Comparison of ENCODE assay signal across 9 mouse cellular contexts in the genomic region with DNA sequence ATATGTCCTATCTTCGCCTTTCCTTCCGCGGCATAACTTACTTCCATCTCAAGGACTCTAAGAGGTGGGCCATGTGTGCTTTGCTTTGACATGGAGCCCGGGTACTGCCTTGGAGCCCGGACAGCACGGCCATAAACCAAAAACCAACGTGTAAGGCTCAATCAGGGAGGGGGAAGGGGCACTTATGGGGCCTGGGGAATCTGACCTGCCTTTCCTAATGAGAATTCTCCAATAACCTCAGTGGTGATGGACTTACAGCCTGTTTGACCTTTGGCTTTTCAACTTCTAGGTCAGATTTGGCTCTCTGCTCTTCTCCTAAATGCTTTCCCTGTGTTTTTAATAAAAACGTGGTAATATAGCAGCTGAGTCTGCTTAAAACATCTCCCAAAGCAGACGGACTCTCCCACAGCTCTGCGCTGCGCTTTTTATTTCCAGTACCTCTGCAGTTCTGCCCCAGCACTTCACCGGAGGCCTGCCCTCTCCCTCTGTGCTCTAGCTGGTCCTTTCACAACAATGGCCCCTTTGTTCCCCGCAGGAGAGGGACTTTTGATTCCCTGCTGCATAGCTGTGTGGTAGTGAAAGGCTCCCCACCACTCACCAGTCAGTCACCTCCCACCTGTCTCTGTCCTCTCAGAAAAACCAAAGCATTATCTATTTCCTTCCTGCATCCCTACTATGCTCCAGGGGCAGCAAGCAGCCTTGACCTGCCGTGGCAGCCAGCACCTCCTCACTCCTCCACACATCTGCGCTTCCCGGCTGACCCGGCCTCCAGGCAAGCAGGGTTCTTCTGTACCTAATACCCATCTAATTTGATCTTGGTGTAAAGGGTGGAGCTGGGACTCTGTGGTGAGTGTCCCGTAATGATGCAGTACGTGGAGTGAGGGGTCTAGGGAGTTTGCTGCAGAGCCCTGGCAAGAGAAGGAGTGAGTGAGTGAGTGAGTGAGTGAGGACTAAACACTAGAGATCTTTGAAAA. TPM values are rescaled to one million over a fixed set of nuclear protein-coding genes. Genes with fewer than 3 reads are reported as not detected.
DNase-seq lines count a peak whose midpoint lies in the region; ATAC-seq and TF ChIP-seq lines count a peak whose summit lies in the region.
"Had no signal": no experiment of that assay in that cellular context is flagged by ENCODE, and none has a peak within 500 bp of the region (broad histone marks: within the 10 kb centered on the region; RNA-seq: fewer than 3 reads in every experiment).

No protein-coding gene starts in this region.

- no peak for TF ChIP-seq CTCF in midbrain, postnatal 0 days (IDR thresholded peaks at IDR 0.05)

- no peak overlapping the region for H3K9ac ChIP-seq in midbrain, postnatal 0 days (replicated peaks; ENCODE audit: low read length, poor library complexity, severe bottlenecking)
- H3K9ac ChIP-seq in embryonic facial prominence, embryonic 11.5 days (replicated peaks; ENCODE audit: low read length): no peak overlapping the region
- no peak overlapping the region for H3K9ac ChIP-seq in intestine, embryonic 15.5 days

- no peak for ATAC-seq in midbrain, postnatal 0 days (ENCODE audit: low FRiP score)
- peak; percentile 66 for ATAC-seq in embryonic facial prominence, embryonic 11.5 days (replicated peaks; ENCODE audit: insufficient number of reproducible peaks, low FRiP score, low TSS enrichment, low read depth)
- peak; percentile 43; the same call in 1 of the 2 replicates for ATAC-seq in intestine, embryonic 15.5 days
- ATAC-seq: Patski had no signal

- no peaks in the 10 kb centered on the region; the same call in 1 of the 2 replicates for H3K9me3 ChIP-seq in midbrain, embryonic 10.5 days (replicated peaks)
- no peaks in the 10 kb centered on the region for H3K9me3 ChIP-seq in midbrain, postnatal 0 days (ENCODE audit: low read length)
- H3K9me3 ChIP-seq in embryonic facial prominence, embryonic 11.5 days (replicated peaks; ENCODE audit: control insufficient read depth, low read length): no peaks in the 10 kb centered on the region
- no peaks in the 10 kb centered on the region for H3K9me3 ChIP-seq in intestine, embryonic 15.5 days

- no peak overlapping the region for H3K4me2 ChIP-seq in midbrain, postnatal 0 days (ENCODE audit: low read depth, low read length, poor library complexity, severe bottlenecking)
- no peak overlapping the region for H3K4me2 ChIP-seq in embryonic facial prominence, embryonic 11.5 days (ENCODE audit: low read depth, low read length)
- H3K4me2 ChIP-seq in intestine, embryonic 15.5 days (replicated peaks): no peak overlapping the region

- intact Hi-C loops in left cerebral cortex, postnatal 10 days (cut with DNase I): no loop called here

- H3K36me3 ChIP-seq in midbrain, embryonic 10.5 days: peaks cover 56% of the 10 kb centered on the region
- H3K36me3 ChIP-seq in midbrain, postnatal 0 days (ENCODE audit: insufficient read depth, low read length): peaks cover 7% of the 10 kb centered on the region
- peaks cover 12% of the 10 kb centered on the region for H3K36me3 ChIP-seq in embryonic facial prominence, embryonic 11.5 days (replicated peaks; ENCODE audit: control insufficient read depth, insufficient read depth, low read depth, low read length)
- 0 out of 2 replicates have a peak, but pooled peaks cover 13% of the 10 kb centered on the region for H3K36me3 ChIP-seq in intestine, embryonic 15.5 days

- H3K27me3 ChIP-seq in midbrain, embryonic 10.5 days (ENCODE audit: low read depth, poor library complexity, severe bottlenecking): peaks cover 59% of the 10 kb centered on the region
- H3K27me3 ChIP-seq in midbrain, postnatal 0 days (ENCODE audit: insufficient read depth, low read length): no peaks in the 10 kb centered on the region
- H3K27me3 ChIP-seq in embryonic facial prominence, embryonic 11.5 days (ENCODE audit: control insufficient read depth, insufficient read depth, low read length): no peaks in the 10 kb centered on the region
- no peaks in the 10 kb centered on the region for H3K27me3 ChIP-seq in intestine, embryonic 15.5 days (replicated peaks)
- H3K27me3 ChIP-seq: Patski had no signal

- H3K4me3 ChIP-seq in midbrain, embryonic 10.5 days: peak overlapping the region; percentile 11; the same call in 1 of the 2 replicates
- no peak overlapping the region for H3K4me3 ChIP-seq in midbrain, postnatal 0 days (ENCODE audit: low read depth, low read length)
- H3K4me3 ChIP-seq in embryonic facial prominence, embryonic 11.5 days (ENCODE audit: low read depth, low read length): no peak overlapping the region
- no peak overlapping the region for H3K4me3 ChIP-seq in intestine, embryonic 15.5 days (replicated peaks)

- DNase-seq in midbrain, embryonic 10.5 days (ENCODE audit: low spot score): peak; percentile 62
- no peak for DNase-seq in midbrain, postnatal 0 days (ENCODE audit: low spot score)
- DNase-seq in embryonic facial prominence, embryonic 11.5 days (ENCODE audit: low spot score): peak; percentile 67
- DNase-seq in retina, postnatal 1 day: peak; percentile 77
- no peak for DNase-seq in kidney, postnatal 10 days
- no peak for DNase-seq in left cerebral cortex, adult 8-10 months (ENCODE audit: low spot score in 2 of 2)
- no peak for DNase-seq in left cerebral cortex, postnatal 10 days (ENCODE audit: extremely low spot score in 1 of 2, low spot score in 2 of 2)

- peaks cover 39% of the 10 kb centered on the region for H3K4me1 ChIP-seq in midbrain, embryonic 10.5 days
- peaks cover 4% of the 10 kb centered on the region; the same call in 1 of the 2 replicates for H3K4me1 ChIP-seq in midbrain, postnatal 0 days (ENCODE audit: insufficient read depth, low read length)
- no peaks in the 10 kb centered on the region for H3K4me1 ChIP-seq in embryonic facial prominence, embryonic 11.5 days (ENCODE audit: control insufficient read depth, insufficient read depth, low read length)
- H3K4me1 ChIP-seq in intestine, embryonic 15.5 days (replicated peaks): 0 out of 2 replicates have a peak, but pooled peaks cover 2% of the 10 kb centered on the region

- H3K27ac ChIP-seq in midbrain, embryonic 10.5 days (replicated peaks): peak overlapping the region; percentile 75
- H3K27ac ChIP-seq in midbrain, postnatal 0 days (ENCODE audit: low read depth, low read length): no peak overlapping the region
- no peak overlapping the region for H3K27ac ChIP-seq in embryonic facial prominence, embryonic 11.5 days (replicated peaks; ENCODE audit: low read depth, low read length)
- no peak overlapping the region for H3K27ac ChIP-seq in intestine, embryonic 15.5 days

- 28% methylated on average over 19 of the region's 19 CpGs for WGBS in midbrain, embryonic 10.5 days
- 39% methylated on average over 19 of the region's 19 CpGs for WGBS in midbrain, postnatal 0 days
- WGBS in embryonic facial prominence, embryonic 11.5 days: 28% methylated on average over 19 of the region's 19 CpGs
- 61% methylated on average over 19 of the region's 19 CpGs for WGBS in intestine, embryonic 15.5 days

RNA-seq across cellular contexts. Expression of gene Efnb2, which starts 41.5 kb away (rescaled TPM):
- 14.7 and 15.8 TPM in 2 replicates for polyA plus RNA-seq in midbrain, embryonic 10.5 days (2016; fragmentation: Nextera tagmentation; extraction: Ambion mirVana)
- 19.5 and 20.7 TPM in 2 replicates for total RNA-seq in midbrain, postnatal 0 days (2014; rRNA removed)
- 6.5 and 6.8 TPM in 2 replicates for polyA plus RNA-seq in midbrain, postnatal 0 days (2015; fragmentation: Nextera tagmentation; extraction: Ambion mirVana)
- polyA plus RNA-seq in embryonic facial prominence, embryonic 11.5 days (2014; fragmentation: Nextera tagmentation; extraction: Ambion mirVana): 38.9 and 39.1 TPM in 2 replicates
- 14.1 TPM in 2 replicates for polyA plus RNA-seq in intestine, embryonic 15.5 days (2015; fragmentation: Nextera tagmentation; extraction: Ambion mirVana)
- total RNA-seq in left cerebral cortex, adult 8-10 months (2022): 10 to 100 TPM; 54.0 to 68.6 (median 62.9) TPM
- 10 to 100 TPM; 85.8 to 98.4 TPM for total RNA-seq in left cerebral cortex, postnatal 10 days (2021)

Comparison
In these comparisons a context has a peak if more than half of its experiments do, and no peak if none do; other contexts are left out.
1. DNase-seq: peak in midbrain, embryonic 10.5 days (single experiment), embryonic facial prominence, embryonic 11.5 days (single experiment) and retina, postnatal 1 day (single experiment); none in midbrain, postnatal 0 days (single experiment), kidney, postnatal 10 days (single experiment), left cerebral cortex, adult 8-10 months (0 of 2) and left cerebral cortex, postnatal 10 days (0 of 2).